Mouse (Mus musculus): ENCODE measurements around the gene Zmynd8. TPM values are rescaled to one million over a fixed set of nuclear protein-coding genes. Genes with fewer than 3 reads are reported as not detected.
A peak's percentile ranks its signal among the peaks of the same experiment; 100 is the strongest.

The Zmynd8 gene
- total RNA-seq, 2 experiments from 2014 or later, result 33.7 to 53.0 TPM

DNA sequence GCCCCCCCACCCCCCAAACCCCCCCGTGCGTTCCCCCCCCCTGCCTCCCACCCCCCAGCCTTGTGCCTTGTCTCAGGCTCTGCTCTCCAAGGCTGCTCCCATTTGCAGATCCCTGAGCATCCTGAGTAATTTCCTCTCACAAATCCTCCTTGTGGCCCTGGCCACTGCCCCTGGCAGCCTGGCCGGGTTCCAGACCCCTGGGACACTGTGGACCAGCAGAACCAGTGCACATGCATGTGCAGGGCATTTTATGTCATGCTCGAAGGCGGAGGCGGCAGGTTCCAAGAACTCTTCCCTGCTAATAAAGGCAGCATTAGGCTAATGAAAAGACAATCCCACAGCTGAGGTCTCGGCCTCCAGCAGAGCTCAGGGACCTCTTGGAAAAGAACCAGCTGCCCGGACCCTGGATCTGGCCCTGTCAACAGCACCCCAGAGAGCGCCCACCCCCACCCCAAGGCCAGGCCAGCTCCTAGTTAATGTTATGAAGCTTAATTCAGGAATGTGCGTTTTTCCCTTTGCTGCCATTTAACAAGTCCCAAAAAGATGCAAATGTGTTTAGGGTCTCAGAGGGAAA, 129.4 kb downstream of the Zmynd8 start:
- ATAC-seq (replicated peaks; ENCODE audit: poor library complexity, severe bottlenecking), result no peak

DNA sequence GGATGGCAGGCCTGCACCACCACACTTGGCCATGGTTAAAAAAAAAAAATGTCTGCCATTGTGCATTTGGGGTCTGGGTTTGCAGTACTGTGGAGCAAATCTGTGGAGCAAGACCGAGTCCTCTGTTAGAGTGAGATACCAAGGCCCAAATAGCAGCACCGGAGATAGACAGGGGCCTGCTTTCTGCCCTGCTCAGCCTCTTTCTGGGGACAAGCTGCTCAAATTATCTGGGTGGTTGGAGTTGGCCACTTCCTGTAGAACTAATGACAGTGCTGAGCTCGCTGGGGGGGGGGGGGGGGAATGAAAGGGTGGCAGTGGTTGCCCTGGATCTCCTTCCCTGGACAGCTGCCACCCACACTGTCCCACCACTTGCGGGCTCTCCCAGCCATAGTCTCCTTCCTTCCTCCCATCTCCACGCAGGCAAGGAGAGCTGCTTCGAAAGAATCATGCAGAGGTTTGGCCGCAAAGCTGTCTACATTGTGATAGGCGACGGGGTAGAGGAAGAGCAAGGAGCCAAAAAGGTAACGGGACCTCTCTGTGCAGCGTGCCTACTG, 129.9 kb downstream of the Zmynd8 start:
- ATAC-seq (replicated peaks; ENCODE audit: poor library complexity, severe bottlenecking), result peak; percentile 60

DNA sequence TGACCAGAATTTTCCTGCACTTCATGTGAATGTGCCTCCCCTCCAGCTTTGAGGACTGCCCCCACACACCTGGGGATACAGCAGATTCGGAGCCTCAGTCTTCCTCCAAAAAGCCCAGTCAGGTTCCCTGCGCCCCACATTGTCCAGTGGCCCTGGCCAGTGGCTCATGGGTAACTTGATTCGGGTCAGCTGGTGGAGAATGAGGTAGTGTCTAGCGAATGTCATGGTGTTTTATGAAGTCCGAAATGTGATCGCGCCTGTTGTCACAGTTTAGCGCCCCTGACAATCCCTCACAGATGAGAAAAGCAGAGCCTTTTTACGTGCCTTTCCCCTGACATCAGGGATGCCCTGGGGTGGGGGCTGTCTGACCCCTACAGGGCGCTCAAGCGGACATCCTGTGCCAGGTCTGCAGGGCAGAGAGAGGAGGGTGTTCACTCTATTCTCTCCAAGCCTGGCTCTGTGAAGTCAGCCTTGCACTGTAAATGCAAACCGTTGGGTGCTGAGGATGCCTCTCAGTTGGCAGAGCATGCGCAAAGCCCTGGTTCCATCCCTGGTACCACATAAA, 139.3 kb downstream of the Zmynd8 start:
- no peak for ATAC-seq (replicated peaks; ENCODE audit: poor library complexity, severe bottlenecking)

DNA sequence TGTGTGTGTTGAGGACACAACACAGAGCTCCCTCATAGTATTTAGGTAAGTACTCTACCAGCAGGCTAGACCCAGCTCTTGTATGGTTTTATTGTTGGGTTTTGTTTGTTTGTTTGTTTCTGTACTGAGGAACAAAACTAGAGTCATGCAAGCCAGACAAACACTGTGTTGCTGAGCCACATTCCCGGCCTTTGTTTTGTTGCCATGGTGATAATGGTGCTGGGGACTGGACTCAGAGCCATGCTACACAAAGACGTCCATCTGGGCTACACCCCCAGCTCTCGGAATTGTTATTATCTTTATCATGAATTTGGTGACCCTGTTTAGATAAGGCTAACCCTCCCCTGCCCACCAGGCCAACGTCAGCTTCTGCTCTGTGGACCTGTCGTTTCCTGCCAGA, 140.3 kb downstream of the Zmynd8 start:
- no peak for ATAC-seq (replicated peaks; ENCODE audit: poor library complexity, severe bottlenecking)

DNA sequence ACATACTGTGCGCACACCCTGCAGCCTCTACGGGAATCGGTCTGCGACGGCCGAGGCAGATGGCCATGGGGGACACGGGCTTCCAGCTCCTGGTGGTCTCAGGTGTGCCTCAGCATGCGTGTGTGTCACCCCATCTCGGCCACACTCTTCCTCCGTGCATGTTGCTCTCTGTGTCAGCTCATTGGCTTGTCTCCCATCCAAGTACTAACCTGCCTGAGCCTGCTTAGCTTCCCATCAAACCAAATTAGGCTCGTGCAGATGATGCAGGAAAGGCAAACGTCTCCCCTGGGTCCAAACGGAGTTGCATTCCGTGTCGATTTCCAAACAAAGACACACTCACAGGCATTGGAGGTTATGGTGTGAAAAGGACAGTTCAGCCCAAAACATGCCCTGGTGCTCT, 141.0 kb downstream of the Zmynd8 start:
- no peak for ATAC-seq (replicated peaks; ENCODE audit: poor library complexity, severe bottlenecking)

DNA sequence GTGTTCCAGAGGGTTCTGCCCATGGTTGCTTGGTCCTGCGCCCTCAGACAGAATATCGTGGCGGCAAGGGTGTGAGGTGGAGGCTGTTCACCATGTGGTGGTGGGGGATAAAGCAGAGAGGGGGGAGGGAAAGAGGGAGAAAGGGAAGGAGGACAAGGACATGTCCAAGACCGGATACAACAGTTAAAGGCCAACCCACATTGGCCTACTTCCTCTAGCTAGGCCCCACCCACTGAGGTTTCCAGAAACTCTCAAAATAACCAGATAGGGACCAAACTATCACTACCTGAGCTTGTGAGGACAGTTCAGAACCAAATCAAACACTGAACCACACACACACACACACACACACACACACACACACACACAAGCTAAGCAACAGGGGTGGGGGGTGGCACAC, 146.1 kb downstream of the Zmynd8 start:
- peak; percentile 65 for ATAC-seq (replicated peaks; ENCODE audit: poor library complexity, severe bottlenecking)

DNA sequence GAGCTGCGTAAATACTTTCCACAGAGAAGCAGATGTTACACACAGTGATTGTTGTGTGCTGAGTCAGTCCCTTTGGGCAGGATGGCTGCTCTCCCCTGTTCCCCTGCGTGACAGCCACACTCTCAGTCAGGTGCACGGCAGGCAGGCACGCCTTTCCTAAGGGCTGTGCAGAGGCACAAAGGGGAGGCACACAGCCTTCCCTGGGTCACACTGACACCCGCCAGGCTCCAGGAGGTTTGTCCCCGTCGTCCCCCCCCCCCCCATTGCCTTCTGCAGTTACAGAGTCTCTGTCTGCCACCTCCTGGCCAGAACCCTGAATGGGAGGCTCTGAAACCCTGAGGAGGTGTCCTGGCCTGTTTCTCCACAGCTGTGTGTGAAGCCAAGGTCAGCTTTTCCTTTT, 147.7 kb downstream of the Zmynd8 start:
- peak; percentile 43; the same call in 1 of the 2 replicates for ATAC-seq (replicated peaks; ENCODE audit: poor library complexity, severe bottlenecking)

DNA sequence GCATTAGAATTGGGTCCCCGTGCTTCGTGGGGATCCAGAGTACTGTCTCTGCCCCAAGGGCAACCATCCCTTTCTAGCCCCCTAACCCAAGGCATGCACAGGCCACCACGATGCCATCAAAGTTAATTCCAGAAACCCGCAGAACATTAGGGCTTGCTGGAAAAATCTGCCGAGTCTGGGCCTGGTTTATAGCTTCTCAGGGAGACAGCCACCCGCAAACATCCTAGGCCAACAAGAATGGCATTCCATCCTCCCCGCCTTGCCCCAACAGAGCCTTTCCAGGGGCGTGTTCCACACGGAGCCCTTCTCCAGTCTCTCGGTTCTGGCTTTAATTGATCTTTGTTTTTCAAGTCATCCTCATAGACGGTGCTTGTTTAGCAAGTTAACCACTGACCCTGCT, 150.4 kb downstream of the Zmynd8 start:
- ATAC-seq (replicated peaks; ENCODE audit: poor library complexity, severe bottlenecking), result no peak

DNA sequence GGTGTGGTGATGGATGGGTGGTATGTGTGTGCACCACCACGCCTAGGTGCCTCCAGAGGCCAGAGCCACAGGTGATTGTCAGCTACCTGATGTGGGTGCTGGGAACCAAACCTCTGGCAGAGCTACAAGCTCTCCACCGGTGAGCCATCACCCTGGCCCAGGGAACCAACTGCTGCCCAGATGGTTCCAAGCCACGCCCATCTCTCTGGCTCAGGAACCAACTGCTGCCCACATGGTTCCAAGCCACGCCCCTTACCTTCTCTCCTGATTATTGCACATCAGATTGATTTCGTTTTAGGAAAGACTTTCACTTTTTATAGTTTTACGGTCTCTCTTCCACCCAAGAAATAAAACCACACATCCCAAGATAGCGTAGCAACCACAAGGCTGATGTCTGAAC, 150.8 kb downstream of the Zmynd8 start:
- ATAC-seq (replicated peaks; ENCODE audit: poor library complexity, severe bottlenecking), result no peak

DNA sequence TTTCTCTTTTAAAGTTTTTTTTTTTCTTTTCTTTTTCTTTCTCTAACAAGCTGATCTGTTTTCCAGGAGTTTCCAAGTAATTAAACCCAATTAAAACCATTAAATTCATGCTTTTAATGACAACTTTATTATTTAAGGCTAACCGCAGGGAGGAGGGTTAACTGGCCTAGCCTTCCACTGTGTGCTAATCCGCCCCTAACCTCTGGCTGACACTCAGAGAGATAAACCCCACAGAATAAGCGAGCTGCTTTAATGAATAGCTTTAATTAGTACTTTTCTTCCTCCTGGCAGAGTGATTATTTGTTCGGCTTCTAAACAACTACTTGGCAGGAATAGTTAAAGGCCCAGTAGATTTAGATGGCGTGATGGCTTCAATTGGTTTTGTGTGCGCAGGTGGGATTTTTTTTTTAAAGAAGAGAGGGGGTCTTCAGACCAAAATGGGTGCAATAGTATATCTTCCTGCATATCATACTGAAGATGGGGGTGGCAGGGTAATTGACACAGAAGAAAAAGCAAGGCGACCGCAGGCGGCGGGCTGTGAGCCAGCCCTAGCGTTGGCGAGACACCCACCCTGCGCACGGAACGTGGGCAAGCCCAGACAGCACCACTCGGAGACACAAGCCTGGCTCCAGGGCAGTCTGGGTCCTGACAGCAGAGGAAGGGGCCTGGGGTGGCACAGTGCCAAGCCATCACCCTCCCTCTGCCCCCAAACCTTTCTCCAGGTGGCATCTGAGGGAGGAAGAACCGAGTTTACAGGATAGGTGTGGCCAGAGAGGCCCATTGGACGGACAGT, 153.3 kb downstream of the Zmynd8 start:
- no peak for ATAC-seq (replicated peaks; ENCODE audit: poor library complexity, severe bottlenecking)

DNA sequence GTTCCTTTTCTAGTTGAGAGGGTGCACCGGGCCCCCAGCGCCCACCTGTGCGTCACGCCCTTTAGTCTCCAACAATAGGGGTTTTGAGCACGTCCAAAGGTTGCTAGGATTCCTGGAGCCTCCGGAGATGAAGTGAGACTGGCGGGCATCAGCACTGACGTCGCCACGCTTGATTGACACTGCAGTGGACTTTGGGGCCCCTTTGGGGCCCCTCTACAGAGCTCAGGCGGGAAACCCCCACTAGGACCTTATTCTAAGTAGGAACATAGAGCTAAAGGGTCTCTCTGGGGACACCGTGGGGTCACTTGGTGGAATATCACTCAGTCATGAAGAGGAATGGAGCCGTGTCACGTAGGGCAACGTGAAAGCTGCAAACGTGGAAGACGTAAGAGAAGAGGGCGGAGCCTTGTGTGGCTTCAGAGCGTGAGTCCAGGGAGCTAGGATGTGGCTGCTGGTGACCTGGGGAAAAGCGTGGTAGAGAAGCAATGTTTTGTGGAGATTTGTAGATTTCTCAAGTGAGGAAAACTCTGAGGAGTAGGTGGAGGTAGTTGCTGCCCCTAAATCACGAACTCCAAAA, 156.5 kb downstream of the Zmynd8 start:
- ATAC-seq (replicated peaks; ENCODE audit: poor library complexity, severe bottlenecking), result no peak

DNA sequence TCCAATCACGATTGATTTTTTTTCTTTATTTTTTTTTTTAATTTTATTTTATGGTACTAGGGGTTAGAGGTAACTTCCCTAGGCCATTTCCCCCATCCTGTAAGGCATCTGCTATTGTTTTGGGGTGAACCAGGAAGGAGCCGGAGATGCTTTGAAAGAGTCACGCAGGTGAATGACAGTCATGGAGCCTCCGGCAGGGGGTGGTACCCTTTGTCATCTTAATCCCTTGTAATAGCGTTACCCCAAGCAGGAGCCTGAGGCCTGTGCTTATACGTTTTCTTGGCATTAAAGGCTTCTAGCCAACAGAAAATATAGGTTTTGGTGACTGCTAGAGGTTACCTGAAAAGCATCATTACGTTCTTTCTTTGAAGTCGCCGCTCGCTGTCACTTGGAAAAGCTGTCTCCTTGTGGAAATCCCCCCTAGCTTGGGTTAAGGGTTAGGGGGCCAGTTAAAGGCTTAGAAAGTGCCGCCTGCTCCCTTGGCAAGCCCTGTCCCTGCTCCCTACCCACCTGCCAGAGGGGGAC, 157.2 kb downstream of the Zmynd8 start:
- ATAC-seq (replicated peaks; ENCODE audit: poor library complexity, severe bottlenecking), result no peak

DNA sequence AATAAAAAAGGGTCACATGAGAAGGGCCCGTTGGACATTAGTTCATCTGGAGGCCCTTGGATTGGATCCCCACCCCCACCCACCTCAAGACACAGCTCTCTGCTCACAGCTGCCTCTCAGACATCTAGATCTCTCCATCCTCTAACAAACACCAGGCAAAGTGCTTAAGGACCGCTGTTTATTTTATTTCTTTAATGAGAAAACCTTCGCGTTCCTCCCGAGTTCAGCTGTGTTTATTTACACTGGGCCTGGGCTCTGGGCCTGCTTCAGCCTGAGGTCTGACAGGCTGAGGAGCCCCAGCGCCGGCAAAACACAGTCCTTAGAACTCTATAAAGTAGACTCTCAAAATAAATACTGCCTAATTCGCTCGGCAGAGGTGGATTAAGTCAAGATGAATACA, 157.8 kb downstream of the Zmynd8 start:
- no peak for ATAC-seq (replicated peaks; ENCODE audit: poor library complexity, severe bottlenecking)

DNA sequence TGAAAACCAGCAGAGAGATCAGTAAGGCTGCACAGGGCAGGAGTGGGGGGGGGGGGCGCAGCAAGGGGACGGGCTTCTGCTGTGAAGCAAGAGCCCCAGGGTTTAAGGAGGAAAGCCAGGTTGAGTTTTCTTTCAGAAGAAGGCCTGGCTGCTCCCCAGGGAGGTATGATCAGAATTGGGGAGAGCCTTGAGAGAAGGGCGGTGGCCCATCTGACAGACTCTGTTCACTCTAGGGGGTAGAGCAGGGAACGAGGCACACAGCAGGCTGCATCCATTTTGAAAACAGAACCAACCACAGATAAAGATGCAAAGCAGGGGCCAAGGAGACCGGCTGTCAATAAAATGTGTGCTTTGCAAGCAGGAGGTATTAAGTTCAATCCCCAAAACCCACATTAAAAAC, 158.4 kb downstream of the Zmynd8 start:
- no peak for ATAC-seq (replicated peaks; ENCODE audit: poor library complexity, severe bottlenecking)

DNA sequence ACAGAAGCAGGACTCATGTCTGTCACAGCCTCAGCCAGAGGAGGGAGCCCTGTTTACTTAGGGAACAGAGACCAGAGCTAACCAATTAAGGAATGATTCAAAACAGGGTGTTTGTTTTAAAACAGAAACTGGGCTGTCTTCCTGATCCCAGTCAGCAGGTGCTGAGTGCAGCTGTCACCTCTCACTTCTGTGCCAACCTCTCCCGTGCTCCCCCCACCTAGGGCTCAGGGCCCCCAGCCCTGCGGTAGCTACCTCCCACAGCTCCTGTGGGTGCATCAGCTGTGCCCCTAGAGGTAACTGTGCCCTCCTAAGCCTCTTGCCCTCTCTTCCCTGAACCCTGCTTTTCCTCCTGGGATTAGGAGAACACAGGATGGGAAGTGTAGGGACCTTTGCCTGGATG, 162.5 kb downstream of the Zmynd8 start:
- no peak for ATAC-seq (replicated peaks; ENCODE audit: poor library complexity, severe bottlenecking)

Other genes starting within 250 kb of the Zmynd8 start
- 17.4 and 19.9 TPM in 2 replicates for gene Ncoa3, start 93.6 kb upstream of the Zmynd8 start, total RNA-seq (2014; fragmentation: Nextera tagmentation)
- gene Ncoa3, start 93.6 kb upstream of the Zmynd8 start, total RNA-seq (2017), result 16.1 and 20.8 TPM in 2 replicates

Data from granulocyte monocyte progenitor cell, adult 5-6 weeks (primary cell).